Mouse (Mus musculus) erythroblast, embryonic 14.5 days (primary cell): ENCODE measurements around the gene Gm17660. TPM values are rescaled to one million over a fixed set of nuclear protein-coding genes. Genes with fewer than 3 reads are reported as not detected.

Experiments used
- H3K27me3 ChIP-seq: 2 replicates; pipeline ENCODE4 v1.6.1; 2012; ENCODE audit warnings: inconsistent platforms; ENCODE audit not compliant: control insufficient read depth
- H3K36me3 ChIP-seq: 2 replicates; pipeline ENCODE4 v1.6.1; 2012; ENCODE audit warnings: mild to moderate bottlenecking, inconsistent platforms; ENCODE audit not compliant: control insufficient read depth
- H3K4me1 ChIP-seq: 2 replicates; pipeline ENCODE4 v1.6.1; 2012; ENCODE audit warnings: inconsistent platforms; ENCODE audit not compliant: control insufficient read depth
- H3K4me3 ChIP-seq: replicated peaks from 2 replicates; pipeline ENCODE3; 2012; ENCODE audit warnings: moderate library complexity, mild to moderate bottlenecking, inconsistent platforms
- H3K9me3 ChIP-seq: 2 replicates; pipeline ENCODE4 v1.6.1; 2012; ENCODE audit warnings: low read length, inconsistent platforms, mixed read lengths; ENCODE audit not compliant: control insufficient read depth
- GATA1 ChIP-seq: IDR thresholded peaks from 2 replicates; pipeline ENCODE4 v1.6.1; 2012; ENCODE audit warnings: low read length, inconsistent platforms, mixed read lengths
- TAL1 ChIP-seq: IDR thresholded peaks from 3 replicates; pipeline ENCODE4 v1.6.1; 2012; ENCODE audit warnings: low read length, inconsistent platforms, mixed read lengths
- polyA plus RNA-seq: library from polyadenylated mRNA; stranded (reverse); fragments of >175 nt; gene quantifications from 2 replicates; pipeline ENCODE4 v1.2.3, GENCODE M21; 2012

The Gm17660 gene
- polyA plus RNA-seq, 1 experiment: not detected

- Histone ChIP-seq H3K4me3 (no peak overlapping the region), H3K27me3 (no peaks in the 10 kb centered on the region), H3K9me3 (no peaks in the 10 kb centered on the region), H3K4me1 (no peaks in the 10 kb centered on the region), H3K36me3 (no peaks in the 10 kb centered on the region)
- no peak for TF ChIP-seq GATA1
- TF ChIP-seq TAL1: no peak
Observed at GRCm38 (mm10) chr5:104095416-104096077, 18.1 kb upstream of the Gm17660 start.

- Histone ChIP-seq H3K4me1 (no peaks in the 10 kb centered on the region), H3K4me3 (no peak overlapping the region)
- TF ChIP-seq TAL1 (no peak), GATA1 (no peak)
Observed at GRCm38 (mm10) chr5:104089751-104090150, 12.3 kb upstream of the Gm17660 start.

GRCm38 (mm10) chr5:104085366-104085765 is 8.0 kb upstream of the Gm17660 start:
- Histone ChIP-seq H3K9me3 (no peaks in the 10 kb centered on the region), H3K4me3 (no peak overlapping the region), H3K4me1 (no peaks in the 10 kb centered on the region), H3K27me3 (peaks cover under 1% of the 10 kb centered on the region), H3K36me3 (no peaks in the 10 kb centered on the region)
- no peak for TF ChIP-seq TAL1
- TF ChIP-seq GATA1: no peak

More at GRCm38 (mm10) chr5:104089751-104090150, 12.3 kb upstream of the Gm17660 start:
- Histone ChIP-seq H3K27me3 (no peaks in the 10 kb centered on the region), H3K9me3 (no peaks in the 10 kb centered on the region), H3K36me3 (no peaks in the 10 kb centered on the region)

GRCm38 (mm10) chr5:104080736-104081135 is 3.3 kb upstream of the Gm17660 start:
- no peaks in the 10 kb centered on the region for H3K9me3 ChIP-seq
- no peaks in the 10 kb centered on the region for H3K4me1 ChIP-seq
- no peaks in the 10 kb centered on the region for H3K36me3 ChIP-seq
- no peak overlapping the region for H3K4me3 ChIP-seq
- H3K27me3 ChIP-seq: peaks cover 28% of the 10 kb centered on the region
- no peak for TF ChIP-seq TAL1
- TF ChIP-seq GATA1: no peak

- peaks cover 9% of the 10 kb centered on the region for H3K4me1 ChIP-seq
- no peaks in the 10 kb centered on the region for H3K36me3 ChIP-seq
- no peak overlapping the region for H3K4me3 ChIP-seq
- TF ChIP-seq TAL1 (no peak), GATA1 (no peak)
- peaks cover 41% of the 10 kb centered on the region for H3K27me3 ChIP-seq
- no peaks in the 10 kb centered on the region for H3K9me3 ChIP-seq
Observed at GRCm38 (mm10) chr5:104076361-104076760, 1.0 kb downstream of the Gm17660 start.

GRCm38 (mm10) chr5:104074388-104074787 is 3.0 kb downstream of the Gm17660 start:
- Histone ChIP-seq H3K27me3 (peaks cover 32% of the 10 kb centered on the region), H3K9me3 (no peaks in the 10 kb centered on the region), H3K4me1 (peaks cover 14% of the 10 kb centered on the region), H3K36me3 (no peaks in the 10 kb centered on the region), H3K4me3 (no peak overlapping the region)
- TF ChIP-seq GATA1 (no peak), TAL1 (no peak)

GRCm38 (mm10) chr5:104073602-104074001 is 3.8 kb downstream of the Gm17660 start:
- Histone ChIP-seq H3K4me3 (no peak overlapping the region), H3K27me3 (peaks cover 32% of the 10 kb centered on the region), H3K4me1 (peaks cover 16% of the 10 kb centered on the region), H3K9me3 (peaks cover 2% of the 10 kb centered on the region), H3K36me3 (no peaks in the 10 kb centered on the region)
- no peak for TF ChIP-seq TAL1
- TF ChIP-seq GATA1: no peak

DNA sequence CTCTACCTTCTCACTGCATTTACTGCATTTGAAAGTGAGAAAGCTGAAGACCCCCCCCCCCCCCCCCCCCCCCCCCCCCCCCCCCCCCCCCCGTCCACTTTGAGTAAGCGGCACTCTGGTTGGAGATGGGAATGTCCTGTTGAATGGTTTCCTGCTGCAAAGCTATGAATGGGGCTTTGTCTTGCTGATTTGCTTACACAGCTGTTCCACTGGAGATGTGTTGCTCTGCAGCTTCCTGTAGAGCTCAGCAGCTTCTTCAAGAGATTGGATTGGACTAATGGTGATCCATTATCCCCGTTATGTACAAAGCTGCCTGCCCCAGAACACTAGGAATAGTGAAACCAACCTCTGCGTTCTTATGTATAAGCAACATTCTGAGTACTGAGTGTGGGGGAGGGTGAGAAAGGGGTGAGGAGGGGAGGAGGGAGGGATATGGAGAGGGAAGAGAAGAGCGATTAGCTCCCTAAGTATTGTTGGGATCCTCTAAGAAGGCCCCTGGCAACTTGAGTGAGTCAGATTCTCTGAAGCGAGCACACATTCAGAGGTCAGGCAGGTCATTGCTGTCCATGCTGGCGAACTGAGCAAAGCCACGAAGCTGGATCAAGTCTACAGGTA is 5.0 kb downstream of the Gm17660 start:
- peaks cover 3% of the 10 kb centered on the region for H3K9me3 ChIP-seq
- peaks cover 16% of the 10 kb centered on the region for H3K4me1 ChIP-seq
- peaks cover 29% of the 10 kb centered on the region for H3K27me3 ChIP-seq
- no peaks in the 10 kb centered on the region for H3K36me3 ChIP-seq
- TF ChIP-seq TAL1: no peak
- TF ChIP-seq GATA1: no peak
- no peak overlapping the region for H3K4me3 ChIP-seq

DNA sequence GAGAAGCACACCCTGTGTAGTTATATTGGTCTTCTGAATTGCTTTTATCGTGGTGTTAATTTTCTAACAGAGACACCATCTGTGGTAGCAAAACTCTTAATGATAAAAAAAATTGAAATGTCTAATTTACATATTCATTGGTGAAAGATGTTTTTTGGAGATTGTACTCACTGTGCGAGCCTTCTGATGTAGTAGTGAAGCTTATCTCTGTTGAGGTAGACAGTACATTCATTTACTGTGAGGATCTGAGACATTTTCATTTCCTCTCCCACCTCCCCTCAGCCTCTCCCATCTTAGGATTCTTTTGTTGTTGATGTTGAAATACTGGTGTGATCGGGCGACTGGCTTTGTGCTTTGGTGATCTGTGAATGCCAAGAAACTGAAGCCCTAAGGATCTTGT is 6.4 kb downstream of the Gm17660 start:
- Histone ChIP-seq H3K27me3 (peaks cover 16% of the 10 kb centered on the region), H3K36me3 (no peaks in the 10 kb centered on the region), H3K4me3 (no peak overlapping the region), H3K9me3 (peaks cover 3% of the 10 kb centered on the region), H3K4me1 (peaks cover 16% of the 10 kb centered on the region)
- TF ChIP-seq TAL1: no peak
- TF ChIP-seq GATA1: no peak
